In the genomic region with DNA sequence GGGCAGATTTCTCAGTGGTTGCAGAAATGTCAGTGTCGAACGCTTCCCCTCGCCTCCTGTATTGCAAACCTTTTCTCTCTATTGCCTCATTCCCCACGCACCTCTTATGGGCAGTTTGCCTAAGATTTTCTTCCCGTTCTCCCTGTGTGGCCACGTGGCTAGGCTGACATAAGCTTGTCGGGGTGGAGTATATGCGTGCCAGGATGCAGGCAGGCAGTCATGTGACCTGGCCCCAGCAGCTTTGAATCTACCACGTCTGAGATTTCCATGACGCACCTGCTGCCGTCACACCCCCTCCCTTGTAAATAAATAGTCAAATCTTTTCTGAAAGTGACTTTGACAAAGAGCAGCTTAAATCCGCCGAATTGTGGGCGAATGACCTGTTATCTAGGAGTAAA, we compare ENCODE assay signal across 8 mouse cellular contexts.
DNase-seq lines count a peak whose midpoint lies in the region; ATAC-seq lines count a peak whose summit lies in the region.

No protein-coding gene starts in this region.

- H3K27ac ChIP-seq in hindbrain, embryonic 15.5 days (replicated peaks): peak overlapping the region; percentile 70

- no peaks in the 10 kb centered on the region for H3K9me3 ChIP-seq in hindbrain, embryonic 15.5 days

- H3K4me3 ChIP-seq in hindbrain, embryonic 15.5 days: peak overlapping the region; percentile 48

- ATAC-seq in hindbrain, embryonic 15.5 days (ENCODE audit: low FRiP score, low read depth): peak; percentile 93

- H3K27me3 ChIP-seq in hindbrain, embryonic 15.5 days: no peaks in the 10 kb centered on the region

- peak; percentile 89 for DNase-seq in T-cell, adult 2 months (ENCODE audit: low spot score)
- DNase-seq in cerebellum, adult 8-10 months: peak; percentile 18
- peak; percentile 38 to 46 for DNase-seq in frontal cortex, postnatal 10 days (ENCODE audit: low spot score in 2 of 2)
- DNase-seq in left cerebral cortex, adult 8-10 months (ENCODE audit: low spot score in 2 of 2): peak; percentile 15 to 63
- peak; percentile 72 to 76 for DNase-seq in lung, postnatal 4 days
- peak; percentile 69 to 74 for DNase-seq in right cerebral cortex, adult 2 months (ENCODE audit: low spot score in 2 of 2)
- peak; percentile 61 to 65 for DNase-seq in urinary bladder, postnatal 36 days (ENCODE audit: low spot score in 2 of 2)

- peaks cover 11% of the 10 kb centered on the region for H3K4me1 ChIP-seq in hindbrain, embryonic 15.5 days (replicated peaks)

- H3K9ac ChIP-seq in hindbrain, embryonic 15.5 days: peak overlapping the region; percentile 36

- peak overlapping the region; percentile 64 for H3K4me2 ChIP-seq in hindbrain, embryonic 15.5 days

- WGBS in hindbrain, embryonic 15.5 days: 6% methylated on average over 14 of the region's 14 CpGs

- H3K36me3 ChIP-seq in hindbrain, embryonic 15.5 days: no peaks in the 10 kb centered on the region

Comparison
In these comparisons a context has a peak if more than half of its experiments do, and no peak if none do; other contexts are left out.
1. Peak in every context shown above with its lines: DNase-seq, ATAC-seq, H3K4me3 ChIP-seq and H3K27ac ChIP-seq.
2. DNase-seq: peak in every context shown above with its lines; median percentile 89 in T-cell, adult 2 months; 74 in lung, postnatal 4 days; 72 in right cerebral cortex, adult 2 months; 63 in urinary bladder, postnatal 36 days; 42 in frontal cortex, postnatal 10 days; 39 in left cerebral cortex, adult 8-10 months; 18 in cerebellum, adult 8-10 months.